Mouse (Mus musculus): ENCODE data around the gene Bloc1s5. TPM values are rescaled to one million over a fixed set of nuclear protein-coding genes. Genes with fewer than 3 reads are reported as not detected.

The Bloc1s5 gene
- polyA plus RNA-seq (2015; fragmentation: Nextera tagmentation; extraction: Ambion mirVana) = 22.8 and 36.1 TPM in 2 replicates

DNA sequence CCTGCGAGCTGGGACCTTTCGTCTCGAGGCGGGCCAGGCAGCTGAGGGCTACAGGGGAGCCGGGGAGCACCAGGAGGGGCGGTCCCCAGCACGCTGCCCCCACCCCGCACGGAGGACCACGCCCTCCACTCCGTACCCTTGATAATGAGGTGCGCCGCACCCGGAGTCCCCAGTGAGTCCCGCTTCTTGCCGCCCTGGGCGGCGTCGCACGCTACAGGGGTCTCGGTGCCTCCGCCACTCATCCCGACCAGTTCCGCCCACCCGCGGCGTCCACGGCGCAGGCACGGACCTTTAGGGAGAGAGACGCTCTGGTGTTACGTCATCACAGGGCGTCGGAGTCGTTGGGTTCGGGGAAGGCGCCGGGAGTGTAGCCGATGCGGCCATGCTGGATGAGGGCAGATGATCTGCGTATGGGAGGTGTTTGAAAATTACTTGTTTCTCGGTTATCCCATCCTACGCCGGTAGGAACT is at the start of gene Bloc1s5:
Gene Bloc1s5, minus strand, starts transcription at position 310 of the 470 bp plus-strand sequence.

DNA sequence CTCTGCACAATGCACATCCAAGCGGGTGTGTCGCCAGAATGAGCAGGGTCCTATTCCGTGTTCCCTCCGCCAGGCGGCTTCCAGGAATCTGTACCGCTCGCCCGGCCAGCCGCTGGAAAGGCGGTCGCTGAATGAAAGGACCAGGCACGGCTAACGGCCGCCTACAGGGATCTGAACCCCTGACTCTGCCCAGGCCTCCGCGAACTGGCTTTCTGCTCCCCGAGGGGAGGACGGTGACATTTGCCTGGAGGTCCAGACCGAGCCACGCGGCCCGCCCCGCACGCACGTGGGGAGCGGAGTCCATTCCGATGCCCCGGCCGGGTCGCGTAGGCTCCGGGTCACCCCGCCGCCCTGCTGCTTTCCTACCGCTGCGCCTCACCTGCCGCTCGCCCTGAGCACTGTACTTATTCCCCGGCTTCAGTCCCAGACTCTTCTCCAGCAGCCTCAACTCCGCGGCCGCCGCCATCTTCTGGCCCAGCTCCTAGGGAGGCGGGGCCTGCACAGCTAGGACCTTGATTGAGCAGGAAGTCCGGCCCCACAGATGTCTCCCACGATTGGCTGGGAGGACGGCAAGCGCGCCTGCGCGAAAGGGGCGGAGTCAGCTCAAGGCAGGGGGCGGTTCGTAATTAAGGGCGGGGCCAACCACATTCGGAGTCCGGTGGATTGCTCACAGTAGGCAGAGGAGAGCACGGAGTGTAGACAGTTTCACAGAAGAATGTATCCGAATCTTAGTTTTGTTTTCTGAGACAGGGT is 23.8 kb upstream of the Bloc1s5 start, which contains the start of gene Eef1e1:
Gene Eef1e1, minus strand, starts transcription at position 531 of the 753 bp plus-strand sequence.

Other genes starting within 250 kb of the Bloc1s5 start
- gene Txndc5, start 106.3 kb downstream of the Bloc1s5 start, polyA plus RNA-seq (2015; fragmentation: Nextera tagmentation; extraction: Ambion mirVana) = 153 and 223 TPM in 2 replicates
- 54.6 and 59.8 TPM in 2 replicates for gene Eef1e1, start 23.9 kb upstream of the Bloc1s5 start, polyA plus RNA-seq (2015; fragmentation: Nextera tagmentation; extraction: Ambion mirVana)

All from adrenal gland, postnatal 0 days (tissue).